Mouse (Mus musculus) lung, adult 2 months (tissue): ENCODE measurements at regions not wholly inside any gene's neighbourhood (a gene's known extent, or its start where the extent isn't known, plus 50 kb on each side); places are given as distances from the start of the nearest gene placed in this dataset.

Experiments used
- CTCF ChIP-seq: fragments of 200-500 bp; IDR thresholded peaks from 2 replicates; pipeline ENCODE4 v1.5.1; 2011; ENCODE audit warnings: mild to moderate bottlenecking, low read length, control low read depth; ENCODE audit not compliant: insufficient read depth
- POLR2A ChIP-seq: fragments of 200-500 bp; IDR thresholded peaks from 2 replicates; pipeline ENCODE4 v1.6.1; 2011; ENCODE audit warnings: low read depth, mild to moderate bottlenecking, control low read depth, low read length, borderline replicate concordance; ENCODE audit errors: extremely low read depth

- TF ChIP-seq POLR2A, result no peak
- TF ChIP-seq CTCF, result no peak
Measured at GRCm38 (mm10) chrX:162359767-162360545, 200.4 kb upstream of the Nhs start.
